In genomic region chr1:179045856-179046714, GRCm38 (mm10) we compare ENCODE assay signal across 13 mouse cellular contexts.
DNase-seq lines count a peak whose midpoint lies in the region; ATAC-seq lines count a peak whose summit lies in the region.
"Had no signal": no experiment of that assay in that cellular context is flagged by ENCODE, and none has a peak within 500 bp of the region (broad histone marks: within the 10 kb centered on the region; RNA-seq: fewer than 3 reads in every experiment).

No protein-coding gene starts in this region.

- DNase-seq in forebrain, embryonic 11.5 days (ENCODE audit: low spot score), result peak; percentile 30
- DNase-seq in 3T3-L1 (ENCODE audit: low read depth, low spot score), result peak; percentile 88
- peak; percentile 28 for DNase-seq in lung, postnatal 10 days
- DNase-seq in thymus, postnatal 14 days, result no peak
- DNase-seq in cerebellum, adult 9-10 months, result no peak
- no peak for DNase-seq in spleen, postnatal 14 days (ENCODE audit: low spot score in 2 of 2)
- DNase-seq: cerebellum, postnatal 36 days had no signal

- 84% methylated on average over 17 of the region's 17 CpGs for WGBS in forebrain, embryonic 11.5 days
- 71% methylated on average over 17 of the region's 17 CpGs for WGBS in forebrain, embryonic 12.5 days

- no peak overlapping the region for H3K4me3 ChIP-seq in forebrain, embryonic 11.5 days (ENCODE audit: low read depth, low read length)
- H3K4me3 ChIP-seq in forebrain, embryonic 12.5 days (replicated peaks), result no peak overlapping the region
- H3K4me3 ChIP-seq: hindbrain, embryonic 15.5 days; limb, embryonic 15.5 days had no signal

- no peak overlapping the region for H3K27ac ChIP-seq in forebrain, embryonic 11.5 days (ENCODE audit: low read depth, low read length)
- H3K27ac ChIP-seq in forebrain, embryonic 12.5 days, result no peak overlapping the region
- H3K27ac ChIP-seq: hindbrain, embryonic 15.5 days; kidney, postnatal 0 days; limb, embryonic 15.5 days had no signal

- H3K36me3 ChIP-seq in forebrain, embryonic 11.5 days (ENCODE audit: control insufficient read depth, insufficient read depth, low read length), result no peaks in the 10 kb centered on the region
- H3K36me3 ChIP-seq in forebrain, embryonic 12.5 days (replicated peaks), result no peaks in the 10 kb centered on the region
- H3K36me3 ChIP-seq: hindbrain, embryonic 15.5 days; limb, embryonic 15.5 days had no signal

- H3K9me3 ChIP-seq in forebrain, embryonic 11.5 days (ENCODE audit: control insufficient read depth, low read length), result no peaks in the 10 kb centered on the region
- H3K9me3 ChIP-seq in forebrain, embryonic 12.5 days, result no peaks in the 10 kb centered on the region
- H3K9me3 ChIP-seq: hindbrain, embryonic 15.5 days; limb, embryonic 15.5 days had no signal

- H3K9ac ChIP-seq in forebrain, embryonic 11.5 days (ENCODE audit: low read length), result no peak overlapping the region
- H3K9ac ChIP-seq in forebrain, embryonic 12.5 days, result no peak overlapping the region
- H3K9ac ChIP-seq: hindbrain, embryonic 15.5 days; limb, embryonic 15.5 days had no signal

- 0 out of 2 replicates have a peak, but pooled peaks cover 2% of the 10 kb centered on the region for H3K4me1 ChIP-seq in forebrain, embryonic 11.5 days (replicated peaks; ENCODE audit: control insufficient read depth, insufficient read depth, low read length)
- H3K4me1 ChIP-seq in forebrain, embryonic 12.5 days, result peaks cover 20% of the 10 kb centered on the region

- H3K4me2 ChIP-seq in forebrain, embryonic 11.5 days (ENCODE audit: low read depth, low read length, severe bottlenecking), result no peak overlapping the region
- H3K4me2 ChIP-seq in forebrain, embryonic 12.5 days, result no peak overlapping the region
- H3K4me2 ChIP-seq: hindbrain, embryonic 15.5 days; limb, embryonic 15.5 days had no signal

- ATAC-seq in forebrain, embryonic 11.5 days (replicated peaks; ENCODE audit: low FRiP score), result no peak
- no peak for ATAC-seq in forebrain, embryonic 12.5 days (ENCODE audit: low FRiP score)
- peak; percentile 71 for ATAC-seq in common myeloid progenitor, adult 5-6 weeks (replicated peaks; ENCODE audit: low read depth, poor library complexity, severe bottlenecking)
- ATAC-seq: midbrain, embryonic 16.5 days had no signal

- peaks cover 3% of the 10 kb centered on the region; the same call in 1 of the 2 replicates for H3K27me3 ChIP-seq in forebrain, embryonic 11.5 days (ENCODE audit: control insufficient read depth, insufficient read depth, low read length)
- H3K27me3 ChIP-seq in forebrain, embryonic 12.5 days, result peaks cover 60% of the 10 kb centered on the region
- H3K27me3 ChIP-seq: hindbrain, embryonic 15.5 days; limb, embryonic 15.5 days had no signal

Comparison
In these comparisons a context has a peak if more than half of its experiments do, and no peak if none do; other contexts are left out.
1. DNase-seq: peak in forebrain, embryonic 11.5 days (single experiment), 3T3-L1 (single experiment) and lung, postnatal 10 days (single experiment); none in thymus, postnatal 14 days (single experiment), cerebellum, adult 9-10 months (single experiment) and spleen, postnatal 14 days (0 of 2).